Mouse (Mus musculus) retina, adult 2 months (tissue): ENCODE measurements around the gene Speer4d.
"Not testable (repeated sequence)": the region's sequence is repeated elsewhere in the genome, so short reads cannot be mapped to it uniquely, and the experiment has no call there.

Experiments used
- DNase-seq: peaks from one replicate; pipeline ENCODE4 v3.0.0-alpha.2; 2012; ENCODE audit warnings: low read depth, low spot score

The Speer4d gene

DNA sequence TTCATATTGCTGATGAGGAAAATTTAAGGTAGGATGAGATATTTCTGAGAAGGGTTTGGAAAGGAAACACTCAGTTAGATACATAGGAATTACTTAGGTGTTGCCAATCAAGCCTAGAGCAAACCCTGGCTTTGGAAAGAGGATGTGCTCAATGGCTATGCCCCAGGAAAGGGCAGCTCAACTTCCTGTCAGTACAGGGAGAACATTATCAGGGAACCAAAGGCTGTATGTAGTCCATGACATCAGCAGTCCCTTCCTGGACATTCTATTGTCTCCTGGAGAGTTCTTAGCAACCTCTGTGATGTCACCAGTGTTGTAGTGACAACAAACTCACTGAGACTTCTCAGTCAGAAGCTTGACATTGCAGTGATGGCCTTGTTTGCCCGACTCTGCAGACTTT lies at the start of gene Speer4d:
TSS of gene Speer4d (plus strand) at position 301 of the 400 bp plus-strand sequence.
- not testable (repeated sequence) for DNase-seq

DNA sequence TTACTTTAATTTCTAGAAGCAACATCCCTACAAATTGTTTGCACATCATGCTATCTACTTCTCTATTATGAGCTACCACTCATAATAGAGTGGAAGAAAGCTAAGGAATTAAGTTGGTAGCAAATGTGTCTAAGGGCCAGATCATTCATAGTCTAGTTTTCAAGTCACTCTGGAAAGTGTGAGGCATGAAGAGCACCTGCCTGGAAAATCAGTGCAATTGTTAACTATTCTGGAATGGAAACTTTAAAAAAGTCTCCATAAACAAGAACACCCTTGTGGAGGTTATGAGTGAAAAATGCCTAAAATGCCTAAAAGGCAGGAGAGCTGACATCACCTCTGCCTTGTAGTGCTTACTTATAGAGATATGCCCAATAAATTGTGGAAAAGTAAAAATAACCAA lies 45.1 kb upstream of the Speer4d start:
- DNase-seq, result not testable (repeated sequence)

DNA sequence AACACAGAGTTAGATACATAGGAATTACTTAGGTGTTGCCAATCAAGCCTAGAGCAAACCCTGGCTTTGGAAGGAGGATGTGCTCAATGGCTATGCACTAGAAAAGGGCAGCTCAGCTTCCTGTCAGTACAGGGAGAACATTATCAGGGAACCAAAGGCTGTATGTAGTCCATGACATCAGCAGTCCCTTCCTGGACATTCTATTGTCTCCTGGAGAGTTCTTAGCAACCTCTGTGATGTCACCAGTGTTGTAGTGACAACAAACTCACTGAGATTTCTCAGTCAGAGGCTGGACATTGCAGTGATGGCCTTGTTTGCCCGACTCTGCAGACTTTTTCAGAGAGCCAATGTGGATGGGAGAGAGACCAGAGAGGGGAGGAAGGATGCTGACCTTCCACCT lies 41.8 kb upstream of the Speer4d start, which contains the start of gene Gm21083:
TSS of gene Gm21083 (plus strand) at position 301 of the 400 bp plus-strand sequence.
- not testable (repeated sequence) for DNase-seq

DNA sequence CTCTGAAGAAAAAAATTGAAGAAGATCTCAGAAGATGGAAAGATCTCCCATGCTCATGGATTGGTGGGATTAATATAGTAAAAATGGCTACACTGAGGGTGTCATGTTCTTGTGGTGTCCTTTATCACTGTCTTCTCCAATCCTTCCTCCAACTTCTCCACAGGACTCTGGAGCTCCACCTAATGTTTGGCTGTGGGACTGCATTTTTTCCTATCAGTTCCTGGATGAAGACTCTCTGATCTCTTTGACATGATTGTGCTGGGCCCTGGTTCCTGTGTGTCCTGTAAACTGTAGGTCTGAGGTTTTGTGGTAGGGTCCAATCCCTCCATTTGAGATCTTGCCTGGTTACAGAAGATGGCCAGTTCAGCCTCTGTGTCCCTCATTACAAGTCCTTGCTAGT lies 32.5 kb upstream of the Speer4d start:
- DNase-seq, result not testable (repeated sequence)

DNA sequence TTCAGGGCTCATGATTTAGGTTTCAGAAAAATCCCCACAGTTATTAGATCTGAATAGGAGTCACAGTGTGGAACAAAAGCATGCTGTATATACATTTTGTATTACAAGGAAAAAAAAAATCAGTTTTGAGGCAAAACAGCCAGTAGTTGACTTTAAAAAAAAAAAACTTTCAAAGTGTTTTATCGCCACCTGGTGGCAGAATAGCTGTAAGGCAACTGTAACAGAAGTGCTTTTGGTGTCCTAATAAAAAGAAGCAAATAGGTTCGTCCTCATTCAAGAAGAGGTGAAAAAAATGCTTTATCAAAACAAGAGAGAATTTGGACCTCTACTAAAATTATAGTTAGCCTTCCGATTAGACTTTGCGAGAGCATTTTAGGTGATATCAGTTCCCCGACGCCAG lies 30.6 kb upstream of the Speer4d start:
- DNase-seq, result peak; percentile 20

DNA sequence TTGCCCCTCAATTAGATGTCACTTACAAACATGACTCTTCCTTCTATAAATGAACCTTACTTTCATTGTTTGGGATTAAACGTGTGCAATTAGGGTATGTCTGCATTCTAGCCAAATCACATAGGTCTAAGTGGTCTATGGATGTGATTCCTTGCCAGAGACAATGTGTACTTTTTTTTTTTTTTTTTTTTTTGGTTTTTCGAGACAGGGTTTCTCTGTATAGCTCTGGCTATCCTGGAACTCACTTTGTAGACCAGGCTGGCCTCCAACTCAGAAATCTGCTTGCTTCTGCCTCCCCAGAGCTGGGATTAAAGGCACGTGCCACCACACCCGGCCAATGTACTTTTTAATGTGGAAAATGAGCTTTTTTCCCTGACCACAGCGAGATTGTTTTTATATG lies 28.2 kb upstream of the Speer4d start:
- not testable (repeated sequence) for DNase-seq

DNA sequence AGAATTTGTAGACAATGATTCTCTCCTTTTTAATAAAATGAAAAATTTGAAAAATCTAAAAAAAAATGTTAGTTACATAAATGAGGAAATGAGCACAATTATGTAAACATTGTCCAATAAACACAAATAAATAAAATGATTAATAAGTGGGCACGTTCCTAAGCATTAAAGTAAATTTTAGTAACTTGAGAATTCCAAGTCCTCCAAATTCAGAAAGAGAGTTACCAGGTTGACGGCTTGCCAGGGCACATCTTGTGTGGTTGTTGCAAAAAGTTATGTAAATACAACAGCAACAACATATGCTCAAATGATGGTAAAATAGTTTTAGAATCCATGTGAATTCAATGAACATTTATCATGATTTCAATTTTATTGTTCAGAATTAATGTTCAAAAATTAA lies 27.3 kb upstream of the Speer4d start:
- not testable (repeated sequence) for DNase-seq

DNA sequence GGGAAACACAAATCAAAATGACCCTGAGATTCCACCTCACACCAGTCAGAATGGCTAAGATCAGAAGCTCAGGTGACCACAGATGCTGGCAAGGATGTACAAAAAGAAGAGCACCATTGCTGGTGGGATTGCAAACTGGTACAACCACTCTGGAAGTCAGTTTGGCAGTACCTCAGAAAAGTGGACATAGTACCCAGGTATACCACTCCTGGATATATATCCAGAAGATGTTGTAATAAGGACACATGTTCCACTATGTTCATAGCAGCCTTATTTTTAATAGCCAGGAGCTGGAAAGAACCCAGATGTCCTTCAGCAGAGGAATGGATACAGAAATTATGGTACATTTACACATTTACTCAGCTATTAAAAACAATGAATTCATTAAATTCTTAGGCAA lies 20.0 kb upstream of the Speer4d start:
- not testable (repeated sequence) for DNase-seq

DNA sequence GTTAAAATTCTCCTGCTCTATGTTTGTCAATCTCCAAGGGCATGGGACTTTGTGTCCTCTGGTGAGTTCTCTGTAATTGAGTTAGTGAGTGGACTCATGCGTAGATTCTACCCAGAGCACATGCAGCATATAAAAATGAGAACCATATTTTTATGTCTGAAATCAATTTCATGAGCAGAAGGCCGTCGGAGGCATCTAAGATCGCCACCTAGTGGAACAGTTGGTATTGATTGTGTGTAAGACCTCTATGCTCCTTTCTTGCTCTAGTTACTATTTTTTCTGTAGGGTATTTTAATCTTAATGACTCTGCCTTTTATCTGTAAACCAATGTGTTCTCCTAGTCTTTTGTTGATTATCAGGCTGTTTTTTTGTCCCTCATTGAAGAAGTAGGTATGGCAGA lies 18.5 kb upstream of the Speer4d start:
- not testable (repeated sequence) for DNase-seq

DNA sequence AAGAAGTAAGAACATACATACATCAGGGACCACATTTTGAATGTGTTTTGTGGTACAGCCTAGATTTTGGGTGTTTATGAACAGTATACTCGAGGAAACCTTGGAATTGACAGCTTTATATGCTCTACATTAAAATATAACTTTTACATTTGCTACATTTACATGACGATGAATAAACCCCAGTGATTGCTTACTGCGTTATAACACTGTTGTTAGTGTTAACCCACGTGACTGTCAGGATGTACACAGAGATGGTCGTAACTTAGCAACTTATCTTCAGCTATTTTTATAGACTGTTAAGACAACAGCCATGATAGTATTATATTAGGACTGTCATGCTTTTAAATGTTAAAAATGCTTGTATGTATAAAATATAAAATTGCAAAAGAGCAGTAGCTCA lies 17.4 kb upstream of the Speer4d start:
- DNase-seq, result not testable (repeated sequence)

DNA sequence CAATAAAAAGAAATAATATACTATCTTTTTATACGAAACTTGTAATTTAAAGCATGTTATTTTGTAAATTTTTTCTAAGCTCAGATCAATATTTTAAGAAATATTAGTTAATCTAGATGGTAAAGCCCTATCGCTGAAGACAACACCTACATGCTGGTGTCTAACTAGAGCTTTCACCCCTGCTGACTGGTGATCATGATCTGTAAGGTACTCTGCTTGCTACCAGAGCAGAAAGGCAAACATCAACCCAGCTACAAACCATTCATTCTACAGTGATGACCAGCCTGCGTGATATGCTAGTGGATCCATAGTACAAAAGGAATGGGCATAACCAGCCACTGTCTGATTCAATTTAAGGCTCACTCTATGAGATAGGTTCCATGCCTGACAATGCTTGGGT lies 16.9 kb upstream of the Speer4d start:
- not testable (repeated sequence) for DNase-seq

DNA sequence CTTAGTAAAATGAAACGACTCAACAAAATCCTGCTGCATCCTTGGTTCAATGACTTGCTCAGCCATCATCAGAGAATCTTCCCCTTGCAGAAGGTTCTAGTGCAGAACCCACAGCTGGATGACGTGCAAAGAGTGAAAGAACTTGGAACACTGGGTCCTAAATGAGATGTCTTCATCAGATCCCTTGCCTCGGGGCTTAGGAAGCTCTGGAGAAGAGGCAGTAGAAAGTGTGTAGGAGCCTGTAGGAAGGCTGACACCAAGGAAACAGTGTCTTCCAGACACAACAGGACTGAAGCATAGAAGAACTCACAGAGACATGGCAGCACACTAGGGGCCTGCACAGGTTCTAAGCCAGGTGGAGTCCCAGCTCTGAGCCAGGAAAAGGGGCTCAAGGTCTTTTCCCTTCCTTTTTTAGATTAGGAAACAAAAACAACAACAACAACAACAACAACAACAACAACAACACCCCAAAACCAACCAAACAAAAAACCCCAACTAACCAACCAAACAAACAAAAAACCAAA lies 16.4 kb upstream of the Speer4d start:
- DNase-seq, result not testable (repeated sequence)

DNA sequence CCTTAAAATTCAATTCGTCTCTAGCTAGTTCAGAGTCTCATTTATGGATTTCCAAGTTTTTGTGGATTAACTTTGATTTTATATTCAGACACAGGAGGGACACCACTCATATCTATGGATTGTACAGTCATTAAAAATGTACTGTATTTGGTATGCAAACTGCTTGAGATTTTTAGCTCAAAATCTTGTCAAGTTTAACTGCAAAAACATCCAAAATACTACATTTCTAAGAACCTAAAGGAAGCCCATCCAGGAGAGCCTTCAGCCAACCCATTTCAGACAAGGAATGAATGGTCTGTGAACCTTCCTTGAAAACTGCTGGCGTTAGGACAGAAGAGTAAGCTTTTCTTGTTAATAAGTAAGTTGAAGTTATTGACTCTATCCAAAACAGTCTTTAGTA lies 15.9 kb upstream of the Speer4d start:
- not testable (repeated sequence) for DNase-seq

DNA sequence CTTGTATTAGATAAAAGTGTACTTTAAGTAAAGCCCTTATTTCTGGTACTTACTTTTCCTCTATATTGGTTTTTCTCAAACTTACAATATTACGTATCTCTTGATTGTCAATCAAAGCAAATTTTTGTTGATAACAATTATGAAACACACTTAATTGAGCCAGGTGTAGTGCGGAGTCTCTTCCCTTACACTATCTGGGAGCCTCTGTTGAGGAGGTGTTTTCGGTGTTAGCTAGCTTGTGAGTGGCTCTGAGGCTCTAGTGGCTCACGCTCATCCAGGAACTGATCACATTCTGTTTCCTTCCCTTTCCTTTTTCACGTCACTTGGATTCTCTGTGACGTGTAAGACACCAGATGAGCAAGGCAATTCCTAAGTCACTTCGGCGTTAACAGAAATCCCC lies 15.3 kb upstream of the Speer4d start:
- DNase-seq, result not testable (repeated sequence)

DNA sequence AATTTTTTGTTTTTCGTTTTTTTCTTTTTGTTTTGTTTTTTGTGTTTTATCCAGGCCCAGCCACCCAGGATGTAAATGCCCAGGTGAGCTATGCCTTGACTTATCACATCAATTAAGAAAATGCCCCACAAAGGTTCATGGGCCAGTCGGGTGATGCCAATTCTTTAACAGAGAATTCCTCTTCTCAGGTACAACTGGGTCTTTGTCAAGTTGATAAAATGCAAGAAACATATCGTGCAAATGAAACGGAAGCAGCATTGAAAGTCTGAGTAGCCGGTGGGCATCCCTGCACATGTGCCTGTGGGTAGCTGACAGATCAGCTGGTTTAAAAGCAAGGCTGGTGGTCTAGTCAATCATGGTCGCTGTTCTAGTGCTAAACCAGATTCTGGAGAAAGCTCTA lies 12.2 kb upstream of the Speer4d start:
- DNase-seq, result not testable (repeated sequence)

DNA sequence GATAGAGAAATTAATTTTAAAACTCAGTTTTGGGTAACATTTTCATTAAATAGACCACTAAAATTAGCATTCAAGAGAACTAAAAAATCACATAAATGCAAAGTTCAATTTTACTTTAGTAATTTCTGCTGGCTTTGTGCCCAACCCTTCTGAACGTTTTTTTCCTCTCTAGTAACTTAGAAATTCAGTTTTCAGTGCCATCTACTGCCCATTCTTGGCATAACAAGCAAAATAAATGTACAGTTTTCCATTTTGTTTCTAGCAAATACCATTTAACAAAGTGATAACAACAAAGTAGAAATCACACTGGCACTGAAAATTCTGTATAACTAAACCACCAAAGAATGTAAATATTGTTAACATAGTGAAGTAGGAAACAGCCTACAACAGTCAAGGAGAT lies 8.2 kb upstream of the Speer4d start:
- DNase-seq, result not testable (repeated sequence)

DNA sequence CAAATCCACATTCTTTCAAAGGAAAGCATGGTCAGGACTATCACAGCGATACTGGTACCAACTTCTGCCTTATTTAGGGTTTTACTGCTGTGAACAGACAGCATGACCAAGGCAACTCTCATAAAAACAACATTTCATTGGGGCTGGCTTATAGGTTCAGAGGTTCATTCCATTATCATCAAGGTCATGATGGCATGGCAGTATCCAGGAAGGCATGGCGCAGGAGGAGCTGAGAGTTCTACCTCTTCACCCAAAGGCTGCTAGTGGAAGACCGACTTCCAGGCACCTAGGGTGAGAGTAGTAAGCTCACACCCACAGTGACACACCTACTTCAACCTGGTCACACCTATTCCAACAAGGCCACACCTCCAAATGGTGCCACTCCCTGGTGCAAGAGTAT lies 2.7 kb upstream of the Speer4d start:
- DNase-seq, result not testable (repeated sequence)

DNA sequence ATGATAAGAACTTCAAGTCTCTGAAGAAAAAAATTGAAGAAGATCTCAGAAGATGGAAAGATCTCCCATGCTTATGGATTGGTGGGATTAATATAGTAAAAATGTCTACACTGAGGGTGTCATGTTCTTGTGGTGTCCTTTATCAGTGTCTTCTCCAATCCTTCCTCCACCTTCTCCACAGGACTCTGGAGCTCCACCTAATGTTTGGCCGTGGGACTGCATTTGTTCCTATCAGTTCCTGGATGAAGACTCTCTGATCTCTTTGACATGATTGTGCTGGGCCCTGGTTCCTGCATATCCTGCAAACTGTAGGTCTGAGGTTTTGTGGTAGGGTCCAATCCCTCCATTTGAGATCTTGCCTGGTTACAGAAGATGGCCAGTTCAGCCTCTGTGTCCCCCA lies 9.3 kb downstream of the Speer4d start:
- not testable (repeated sequence) for DNase-seq

DNA sequence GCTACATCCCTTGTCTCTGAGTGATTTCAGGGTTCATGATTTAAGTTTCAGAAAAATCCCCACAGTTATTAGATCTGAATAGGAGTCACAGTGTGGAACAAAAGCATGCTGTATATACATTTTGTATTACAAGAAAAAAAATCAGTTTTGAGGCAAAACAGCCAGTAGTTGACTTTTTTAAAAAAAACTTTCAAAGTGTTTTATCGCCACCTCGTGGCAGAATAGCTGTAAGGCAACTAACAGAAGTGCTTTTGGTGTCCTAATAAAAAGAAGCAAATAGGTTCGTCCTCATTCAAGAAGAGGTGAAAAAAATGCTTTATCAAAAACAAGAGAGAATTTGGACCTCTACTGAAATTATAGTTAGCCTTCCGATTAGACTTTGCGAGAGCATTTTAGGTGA lies 11.2 kb downstream of the Speer4d start:
- not testable (repeated sequence) for DNase-seq

DNA sequence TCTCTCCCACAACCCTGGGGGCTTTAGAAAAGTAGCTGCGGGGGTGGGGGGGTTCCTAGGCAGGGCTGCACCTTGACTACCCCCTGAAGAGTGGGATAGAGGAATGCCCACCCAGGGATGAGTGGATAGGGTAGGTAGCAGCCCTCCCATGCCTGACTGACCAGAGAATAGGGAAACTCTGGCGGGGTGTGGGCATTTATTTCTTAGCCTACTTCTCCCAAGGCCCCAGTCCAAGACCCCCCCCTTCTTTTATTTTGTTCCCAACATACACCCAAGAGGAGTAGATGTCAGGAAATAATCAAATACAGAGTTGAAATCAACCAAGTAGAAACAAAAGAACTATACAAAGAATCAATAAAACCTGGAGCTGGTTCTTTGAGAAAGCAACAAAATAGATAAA lies 18.8 kb downstream of the Speer4d start:
- DNase-seq, result not testable (repeated sequence)

DNA sequence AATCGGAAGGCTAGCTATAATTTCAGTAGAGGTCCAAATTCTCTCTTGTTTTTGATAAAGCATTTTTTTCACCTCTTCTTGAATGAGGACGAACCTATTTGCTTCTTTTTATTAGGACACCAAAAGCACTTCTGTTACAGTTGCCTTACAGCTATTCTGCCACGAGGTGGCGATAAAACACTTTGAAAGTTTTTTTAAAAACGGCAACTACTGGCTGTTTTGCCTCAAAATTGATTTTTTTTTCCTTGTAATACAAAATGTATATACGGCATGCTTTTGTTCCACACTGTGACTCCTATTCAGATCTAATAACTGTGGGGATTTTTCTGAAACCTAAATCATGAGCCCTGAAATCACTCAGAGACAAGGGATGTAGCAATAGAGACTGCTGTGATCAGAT lies 26.8 kb downstream of the Speer4d start:
- not testable (repeated sequence) for DNase-seq

DNA sequence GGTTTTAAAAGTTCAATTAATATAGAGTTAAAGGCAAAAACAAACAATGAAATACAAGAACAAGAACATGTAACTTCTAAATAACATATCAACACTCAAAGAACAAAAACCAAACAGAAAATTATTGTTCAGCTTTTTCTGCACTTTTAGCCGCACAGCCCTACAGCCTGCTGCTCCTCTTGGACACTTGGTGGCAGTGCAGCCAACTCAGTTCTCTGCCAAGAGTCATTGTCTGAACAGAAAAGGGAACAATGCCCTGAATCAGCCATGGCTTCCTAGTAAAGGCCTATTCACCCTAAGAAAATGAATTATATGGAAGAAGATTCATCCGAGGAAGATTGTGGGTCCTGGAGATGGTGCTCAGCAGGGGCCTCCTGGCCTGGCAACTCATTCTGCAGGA lies 33.5 kb downstream of the Speer4d start:
- not testable (repeated sequence) for DNase-seq

DNA sequence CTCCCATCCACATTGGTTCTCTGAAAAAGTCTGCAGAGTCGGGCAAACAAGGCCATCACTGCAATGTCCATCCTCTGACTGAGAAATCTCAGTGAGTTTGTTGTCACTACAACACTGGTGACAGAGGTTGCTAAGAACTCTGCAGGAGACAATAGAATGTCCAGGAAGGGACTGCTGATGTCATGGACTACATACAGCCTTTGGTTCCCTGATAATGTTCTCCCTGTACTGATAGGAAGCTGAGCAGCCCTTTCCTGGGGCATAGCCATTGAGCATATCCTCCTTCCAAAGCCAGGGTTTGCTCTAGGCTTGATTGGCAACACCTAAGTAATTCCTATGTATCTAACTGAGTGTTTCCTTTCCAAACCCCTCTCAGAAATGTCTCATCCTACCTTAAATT lies 38.1 kb downstream of the Speer4d start, which contains the start of gene 4930572O03Rik:
TSS of gene 4930572O03Rik (minus strand) at position 101 of the 400 bp plus-strand sequence.
- DNase-seq, result not testable (repeated sequence)

DNA sequence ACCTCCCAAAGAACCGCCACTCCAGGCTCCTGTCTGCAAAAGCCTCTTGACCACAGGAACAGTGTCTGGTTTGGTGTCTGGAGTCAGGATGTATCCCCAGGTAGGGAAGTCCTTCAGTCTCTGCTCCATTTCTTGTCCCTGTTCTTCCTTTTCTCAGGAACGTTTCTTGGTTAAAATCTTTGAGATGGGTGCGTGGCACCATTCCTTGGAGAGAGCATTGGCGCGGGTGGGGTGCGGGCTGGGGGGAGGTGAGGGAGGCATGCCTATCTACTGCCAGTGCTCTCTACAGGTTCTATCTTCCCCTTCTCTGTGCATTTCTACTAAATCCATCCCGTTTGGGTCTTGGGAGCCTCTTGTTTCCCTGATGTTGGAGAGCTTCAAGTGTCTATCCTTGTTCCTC lies 45.0 kb downstream of the Speer4d start:
- DNase-seq, result not testable (repeated sequence)
